Mouse (Mus musculus): Measurements from ENCODE around the gene Nubp1. TPM values are rescaled to one million over a fixed set of nuclear protein-coding genes. Genes with fewer than 3 reads are reported as not detected.

Nubp1 gene
- polyA plus RNA-seq, 1 experiment: 38.6 TPM

GRCm38 (mm10) chr16:10465011-10465681 is 53.4 kb downstream of the Nubp1 start:
- Histone ChIP-seq H3K36me3 (ENCODE audit: control insufficient read depth, insufficient read depth, low read length) (no peaks in the 10 kb centered on the region), H3K27me3 (ENCODE audit: control insufficient read depth, insufficient read depth, low read length) (no peaks in the 10 kb centered on the region), H3K4me3 (ENCODE audit: extremely low read depth, insufficient read depth, insufficient read length) (no peak overlapping the region), H3K4me1 (ENCODE audit: control insufficient read depth, insufficient read depth, insufficient read length) (no peaks in the 10 kb centered on the region), H3K27ac (ENCODE audit: insufficient read depth, low read length) (no peak overlapping the region)
- no peak for DNase-seq (ENCODE audit: low read depth in 1 of 2, low spot score in 2 of 2)
- TF ChIP-seq POLR2A (IDR thresholded peaks at IDR 0.05; ENCODE audit: low read depth, low read length) (no peak), CTCF (IDR thresholded peaks at IDR 0.05; ENCODE audit: extremely low read depth, insufficient read depth, insufficient read length, insufficient replicate concordance) (no peak)
- 53% methylated on average over 4 of the region's 4 CpGs for WGBS

GRCm38 (mm10) chr16:10467391-10468107 is 55.8 kb downstream of the Nubp1 start:
- H3K36me3 ChIP-seq (ENCODE audit: control insufficient read depth, insufficient read depth, low read length): no peaks in the 10 kb centered on the region
- TF ChIP-seq POLR2A (IDR thresholded peaks at IDR 0.05; ENCODE audit: low read depth, low read length) (no peak), CTCF (IDR thresholded peaks at IDR 0.05; ENCODE audit: extremely low read depth, insufficient read depth, insufficient read length, insufficient replicate concordance) (no peak)
- H3K4me3 ChIP-seq (ENCODE audit: extremely low read depth, insufficient read depth, insufficient read length): no peak overlapping the region
- WGBS: 84% methylated on average over 11 of the region's 11 CpGs
- no peak for DNase-seq (ENCODE audit: low read depth in 1 of 2, low spot score in 2 of 2)
- no peaks in the 10 kb centered on the region for H3K4me1 ChIP-seq (ENCODE audit: control insufficient read depth, insufficient read depth, insufficient read length)
- no peaks in the 10 kb centered on the region for H3K27me3 ChIP-seq (ENCODE audit: control insufficient read depth, insufficient read depth, low read length)
- H3K27ac ChIP-seq (ENCODE audit: insufficient read depth, low read length): no peak overlapping the region

GRCm38 (mm10) chr16:10468201-10468600 is 56.5 kb downstream of the Nubp1 start:
- H3K36me3 ChIP-seq (ENCODE audit: control insufficient read depth, insufficient read depth, low read length): no peaks in the 10 kb centered on the region
- 95% methylated on average over 1 of the region's 1 CpGs for WGBS
- no peak for DNase-seq (ENCODE audit: low read depth in 1 of 2, low spot score in 2 of 2)
- TF ChIP-seq CTCF (IDR thresholded peaks at IDR 0.05; ENCODE audit: extremely low read depth, insufficient read depth, insufficient read length, insufficient replicate concordance) (no peak), POLR2A (IDR thresholded peaks at IDR 0.05; ENCODE audit: low read depth, low read length) (no peak)
- H3K27me3 ChIP-seq (ENCODE audit: control insufficient read depth, insufficient read depth, low read length): no peaks in the 10 kb centered on the region
- no peaks in the 10 kb centered on the region for H3K4me1 ChIP-seq (ENCODE audit: control insufficient read depth, insufficient read depth, insufficient read length)
- H3K4me3 ChIP-seq (ENCODE audit: extremely low read depth, insufficient read depth, insufficient read length): no peak overlapping the region
- no peak overlapping the region for H3K27ac ChIP-seq (ENCODE audit: insufficient read depth, low read length)

- Histone ChIP-seq H3K27ac (ENCODE audit: insufficient read depth, low read length) (no peak overlapping the region), H3K4me1 (ENCODE audit: control insufficient read depth, insufficient read depth, insufficient read length) (peaks cover 13% of the 10 kb centered on the region; the same call in 1 of the 2 replicates), H3K27me3 (ENCODE audit: control insufficient read depth, insufficient read depth, low read length) (no peaks in the 10 kb centered on the region), H3K4me3 (ENCODE audit: extremely low read depth, insufficient read depth, insufficient read length) (no peak overlapping the region), H3K36me3 (ENCODE audit: control insufficient read depth, insufficient read depth, low read length) (no peaks in the 10 kb centered on the region)
- 92% methylated on average over 3 of the region's 3 CpGs for whole genome bisulfite sequencing
- no peak for TF ChIP-seq POLR2A (IDR thresholded peaks at IDR 0.05; ENCODE audit: low read depth, low read length)
- TF ChIP-seq CTCF (IDR thresholded peaks at IDR 0.05; ENCODE audit: extremely low read depth, insufficient read depth, insufficient read length, insufficient replicate concordance): no peak
- no peak for DNase-seq (ENCODE audit: low read depth in 1 of 2, low spot score in 2 of 2)
Measured at GRCm38 (mm10) chr16:10471950-10472349, 60.2 kb downstream of the Nubp1 start.

Other genes starting within 250 kb of the Nubp1 start
- 0.15 TPM in 1 of 2 replicates, not detected in the other for gene Rpl39l, start 241.7 kb upstream of the Nubp1 start, polyA plus RNA-seq (2012; rRNA removed)
- gene Atf7ip2, start 219.2 kb upstream of the Nubp1 start, polyA plus RNA-seq (2012; rRNA removed): not detected in 2 replicates
- 10.9 and 13.1 TPM in 2 replicates for gene Emp2, start 98.0 kb upstream of the Nubp1 start, polyA plus RNA-seq (2012; rRNA removed)
- 0.08 and 0.14 TPM in 2 replicates for gene Tekt5, start 16.5 kb upstream of the Nubp1 start, polyA plus RNA-seq (2012; rRNA removed)
- gene Tvp23a, start 35.4 kb downstream of the Nubp1 start, polyA plus RNA-seq (2012; rRNA removed): 0.29 and 0.32 TPM in 2 replicates
- 82.2 and 98.8 TPM in 2 replicates for gene Ciita, start 68.1 kb downstream of the Nubp1 start, polyA plus RNA-seq (2012; rRNA removed)
- 40.8 and 55.1 TPM in 2 replicates for gene Dexi, start 131.1 kb downstream of the Nubp1 start, polyA plus RNA-seq (2012; rRNA removed)
- gene Clec16a, start 133.4 kb downstream of the Nubp1 start, polyA plus RNA-seq (2012; rRNA removed): 8.2 and 10.0 TPM in 2 replicates